Mouse (Mus musculus): Measurements from ENCODE around the gene Zbtb20.

The Zbtb20 gene

GRCm38 (mm10) chr16:43217336-43218006, 341.8 kb downstream of the Zbtb20 start:
- no peak for DNase-seq

GRCm38 (mm10) chr16:43219367-43219766, 343.7 kb downstream of the Zbtb20 start:
- DNase-seq = no peak

- DNase-seq = no peak
Observed at GRCm38 (mm10) chr16:43221313-43221712, 345.6 kb downstream of the Zbtb20 start.

- no peak for DNase-seq
Observed at GRCm38 (mm10) chr16:43230253-43230652, 354.6 kb downstream of the Zbtb20 start.

GRCm38 (mm10) chr16:43234249-43234648, 358.6 kb downstream of the Zbtb20 start:
- no peak for DNase-seq

GRCm38 (mm10) chr16:43235317-43235716, 359.6 kb downstream of the Zbtb20 start:
- DNase-seq = no peak

GRCm38 (mm10) chr16:43235721-43236159, 360.1 kb downstream of the Zbtb20 start:
- DNase-seq = no peak

- DNase-seq = no peak
Observed at GRCm38 (mm10) chr16:43237551-43237950, 361.9 kb downstream of the Zbtb20 start.

GRCm38 (mm10) chr16:43247026-43247425, 371.3 kb downstream of the Zbtb20 start:
- DNase-seq = peak; percentile 86

GRCm38 (mm10) chr16:43253077-43253476, 377.4 kb downstream of the Zbtb20 start:
- DNase-seq = no peak

- DNase-seq = no peak
Observed at GRCm38 (mm10) chr16:43253746-43254145, 378.1 kb downstream of the Zbtb20 start.

GRCm38 (mm10) chr16:43256191-43256899, 380.7 kb downstream of the Zbtb20 start:
- peak; percentile 87 for DNase-seq

GRCm38 (mm10) chr16:43256900-43257281, 381.2 kb downstream of the Zbtb20 start:
- no peak for DNase-seq

GRCm38 (mm10) chr16:43259466-43259865, 383.8 kb downstream of the Zbtb20 start:
- no peak for DNase-seq

- DNase-seq = no peak
Observed at GRCm38 (mm10) chr16:43260862-43261261, 385.2 kb downstream of the Zbtb20 start.

GRCm38 (mm10) chr16:43274057-43274595, 398.4 kb downstream of the Zbtb20 start:
- no peak for DNase-seq

- no peak for DNase-seq
Observed at GRCm38 (mm10) chr16:43276764-43277163, 401.1 kb downstream of the Zbtb20 start.

GRCm38 (mm10) chr16:43286319-43286718, 410.6 kb downstream of the Zbtb20 start:
- no peak for DNase-seq

- no peak for DNase-seq
Observed at GRCm38 (mm10) chr16:43286783-43287383, 411.2 kb downstream of the Zbtb20 start.

- DNase-seq = peak; percentile 74
Observed at GRCm38 (mm10) chr16:43291423-43291822, 415.7 kb downstream of the Zbtb20 start.

- no peak for DNase-seq
Observed at GRCm38 (mm10) chr16:43297953-43298596, 422.4 kb downstream of the Zbtb20 start.

GRCm38 (mm10) chr16:43300420-43300819, 424.7 kb downstream of the Zbtb20 start:
- no peak for DNase-seq

- no peak for DNase-seq
Observed at GRCm38 (mm10) chr16:43302171-43302570, 426.5 kb downstream of the Zbtb20 start.

Data from heart, adult 11 months (tissue).